Mouse (Mus musculus) embryonic fibroblast, embryonic 13.5 days (primary cell): ENCODE data around the gene Defb36.

ENCODE experiments used
- CTCF ChIP-seq: IDR thresholded peaks from 2 replicates; pipeline ENCODE4 v1.5.1; 2011; ENCODE audit warnings: mild to moderate bottlenecking, control low read depth, low read length, moderate library complexity, borderline replicate concordance; ENCODE audit not compliant: insufficient read depth
- POLR2A ChIP-seq: IDR thresholded peaks from 2 replicates; pipeline ENCODE4 v1.6.1; 2011; ENCODE audit warnings: low read depth, mild to moderate bottlenecking, control low read depth, low read length, moderate library complexity

GRCm38 (mm10) chr2:152608719-152609118, 4.6 kb downstream of the Defb36 start:
- TF ChIP-seq CTCF (no peak), POLR2A (no peak)
